Mouse (Mus musculus): ENCODE measurements around the gene Abhd13.

- TF ChIP-seq POLR2A (IDR thresholded peaks at IDR 0.05; ENCODE audit: extremely low read depth, insufficient read depth, low read length), result no peak
- no peak for TF ChIP-seq CTCF (IDR thresholded peaks at IDR 0.05; ENCODE audit: extremely low read depth, insufficient read depth, low read length)
Measured at GRCm38 (mm10) chr8:10006156-10006985, 28.9 kb downstream of the Abhd13 start, which contains the start of gene Tnfsf13b.

All from cortical plate, adult 2 months (tissue).